Mouse (Mus musculus): ENCODE measurements around the gene Rnf207. TPM values are rescaled to one million over a fixed set of nuclear protein-coding genes. Genes with fewer than 3 reads are reported as not detected.

Gene Rnf207
- polyA plus RNA-seq, 1 experiment from 2014 or later = 1.00 TPM

DNA sequence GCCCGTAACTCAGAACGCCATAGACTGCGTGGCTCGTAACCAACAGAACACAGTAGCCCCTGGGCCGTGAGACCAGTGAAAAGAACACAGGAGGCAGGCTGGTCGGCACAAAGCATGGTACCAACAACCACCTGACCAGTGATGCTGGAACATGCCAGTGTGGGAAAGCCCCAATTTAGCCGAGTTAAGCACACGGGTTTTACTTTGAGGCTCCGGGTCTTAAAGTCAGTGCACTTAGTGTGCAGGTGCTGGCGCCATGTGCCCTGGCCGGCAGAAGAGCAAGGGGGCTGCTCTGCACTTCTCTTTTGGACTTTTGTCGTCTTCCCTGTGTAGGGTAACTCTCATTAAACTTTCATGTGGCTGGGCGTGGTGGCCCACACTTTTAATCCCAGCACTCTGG, 48.8 kb downstream of the Rnf207 start:
- Histone ChIP-seq H3K9ac (replicated peaks; ENCODE audit: low read depth, low read length) (no peak overlapping the region), H3K27me3 (ENCODE audit: control insufficient read depth, insufficient read depth, low read length) (no peaks in the 10 kb centered on the region), H3K4me1 (ENCODE audit: control insufficient read depth, insufficient read depth, low read length) (peaks cover 30% of the 10 kb centered on the region), H3K36me3 (ENCODE audit: control insufficient read depth, insufficient read depth, low read length) (no peaks in the 10 kb centered on the region), H3K4me3 (ENCODE audit: low read depth, low read length) (no peak overlapping the region), H3K27ac (ENCODE audit: low read length) (no peak overlapping the region), H3K9me3 (ENCODE audit: control insufficient read depth, low read depth, low read length) (no peaks in the 10 kb centered on the region), H3K4me2 (replicated peaks; ENCODE audit: low read depth, low read length) (no peak overlapping the region)
- no peak for ATAC-seq (ENCODE audit: insufficient number of reproducible peaks, insufficient read depth, low FRiP score, low read depth)
- 85% methylated on average over 13 of the region's 13 CpGs for WGBS

GRCm38 (mm10) chr4:152267748-152268369, 50.9 kb downstream of the Rnf207 start:
- 59% methylated on average over 13 of the region's 13 CpGs for WGBS
- Histone ChIP-seq H3K9ac (replicated peaks; ENCODE audit: low read depth, low read length) (no peak overlapping the region), H3K4me1 (ENCODE audit: control insufficient read depth, insufficient read depth, low read length) (peaks cover 27% of the 10 kb centered on the region; the same call in 1 of the 2 replicates), H3K27ac (ENCODE audit: low read length) (no peak overlapping the region), H3K4me2 (replicated peaks; ENCODE audit: low read depth, low read length) (no peak overlapping the region), H3K36me3 (ENCODE audit: control insufficient read depth, insufficient read depth, low read length) (no peaks in the 10 kb centered on the region), H3K27me3 (ENCODE audit: control insufficient read depth, insufficient read depth, low read length) (no peaks in the 10 kb centered on the region), H3K9me3 (ENCODE audit: control insufficient read depth, low read depth, low read length) (no peaks in the 10 kb centered on the region), H3K4me3 (ENCODE audit: low read depth, low read length) (no peak overlapping the region)
- no peak for ATAC-seq (ENCODE audit: insufficient number of reproducible peaks, insufficient read depth, low FRiP score, low read depth)

DNA sequence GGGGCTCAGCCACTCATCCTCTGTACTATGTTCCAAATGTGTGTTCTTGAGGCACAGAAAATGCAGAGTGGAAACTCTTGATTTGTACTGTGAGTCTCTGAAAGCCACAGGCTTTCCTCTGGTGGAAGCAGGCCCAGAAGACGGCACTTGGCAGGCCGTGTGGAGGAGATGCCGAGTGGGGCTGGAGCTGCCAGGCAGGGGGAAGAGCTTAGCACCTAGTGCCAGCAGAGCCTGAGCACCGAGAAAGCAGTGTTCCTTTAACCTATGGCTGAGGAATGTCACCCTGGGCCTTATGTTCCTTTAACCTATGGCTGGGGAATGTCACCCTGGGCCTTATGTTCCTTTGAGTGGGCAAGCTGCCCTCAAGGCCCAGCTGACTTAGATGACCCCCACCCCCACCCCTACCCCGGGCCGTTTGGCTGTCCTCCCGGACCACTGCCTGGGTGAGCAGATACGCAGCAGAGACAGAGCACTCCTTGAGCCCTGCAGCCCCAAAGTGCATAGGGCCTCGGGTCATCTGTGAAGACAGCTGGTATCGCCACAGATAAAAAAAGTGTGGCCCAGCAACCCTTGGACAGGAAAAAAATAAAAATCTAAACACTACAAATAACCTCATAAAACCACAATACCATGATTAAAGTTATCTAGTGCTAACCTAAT, 52.4 kb downstream of the Rnf207 start:
- Histone ChIP-seq H3K36me3 (ENCODE audit: control insufficient read depth, insufficient read depth, low read length) (no peaks in the 10 kb centered on the region), H3K9me3 (ENCODE audit: control insufficient read depth, low read depth, low read length) (no peaks in the 10 kb centered on the region), H3K4me3 (ENCODE audit: low read depth, low read length) (no peak overlapping the region), H3K9ac (replicated peaks; ENCODE audit: low read depth, low read length) (no peak overlapping the region), H3K27me3 (ENCODE audit: control insufficient read depth, insufficient read depth, low read length) (no peaks in the 10 kb centered on the region), H3K4me2 (replicated peaks; ENCODE audit: low read depth, low read length) (no peak overlapping the region), H3K4me1 (ENCODE audit: control insufficient read depth, insufficient read depth, low read length) (peaks cover 14% of the 10 kb centered on the region; the same call in 1 of the 2 replicates), H3K27ac (ENCODE audit: low read length) (no peak overlapping the region)
- WGBS = 46% methylated on average over 10 of the region's 10 CpGs
- ATAC-seq (ENCODE audit: insufficient number of reproducible peaks, insufficient read depth, low FRiP score, low read depth) = no peak

GRCm38 (mm10) chr4:152265791-152266190, 53.0 kb downstream of the Rnf207 start:
- Histone ChIP-seq H3K9ac (replicated peaks; ENCODE audit: low read depth, low read length) (no peak overlapping the region), H3K4me1 (ENCODE audit: control insufficient read depth, insufficient read depth, low read length) (peaks cover 11% of the 10 kb centered on the region; the same call in 1 of the 2 replicates), H3K4me3 (ENCODE audit: low read depth, low read length) (no peak overlapping the region), H3K36me3 (ENCODE audit: control insufficient read depth, insufficient read depth, low read length) (no peaks in the 10 kb centered on the region), H3K9me3 (ENCODE audit: control insufficient read depth, low read depth, low read length) (no peaks in the 10 kb centered on the region), H3K27me3 (ENCODE audit: control insufficient read depth, insufficient read depth, low read length) (no peaks in the 10 kb centered on the region), H3K4me2 (replicated peaks; ENCODE audit: low read depth, low read length) (no peak overlapping the region), H3K27ac (ENCODE audit: low read length) (no peak overlapping the region)
- WGBS = 55% methylated on average over 5 of the region's 5 CpGs
- no peak for ATAC-seq (ENCODE audit: insufficient number of reproducible peaks, insufficient read depth, low FRiP score, low read depth)

DNA sequence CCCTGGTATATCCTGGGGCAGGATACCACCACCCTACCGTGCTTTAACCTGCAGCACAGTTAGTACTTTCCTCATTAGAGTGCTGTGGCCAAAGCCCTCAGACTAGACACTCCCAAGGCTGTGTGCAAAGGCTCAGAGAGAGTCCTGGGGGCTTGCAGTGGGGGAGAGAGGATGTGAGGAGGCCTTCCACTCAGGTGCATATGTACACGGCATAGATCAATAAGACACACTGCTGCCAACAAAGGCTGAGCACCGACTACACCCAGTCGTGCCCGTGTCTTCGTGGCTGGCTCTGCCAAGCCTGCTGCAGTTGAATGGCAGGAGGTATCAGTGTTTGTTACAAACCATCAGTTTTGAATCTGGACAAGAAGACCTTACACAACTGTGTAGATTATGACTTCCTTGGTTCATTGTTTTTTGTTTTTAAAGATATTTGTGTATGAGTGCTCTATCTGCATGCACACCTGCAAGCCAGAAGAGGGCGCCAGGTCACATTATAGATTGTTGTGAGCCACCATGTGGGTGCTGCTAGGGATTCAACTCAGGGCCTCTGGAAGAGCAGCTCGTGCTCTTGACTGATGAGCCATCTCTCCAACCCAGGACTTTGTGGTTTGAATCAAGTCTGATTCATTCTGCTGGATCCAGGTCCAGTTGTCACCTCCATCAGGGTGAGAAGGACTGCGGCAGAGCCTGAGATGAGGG, 53.8 kb downstream of the Rnf207 start:
- no peak for ATAC-seq (ENCODE audit: insufficient number of reproducible peaks, insufficient read depth, low FRiP score, low read depth)
- Histone ChIP-seq H3K9me3 (ENCODE audit: control insufficient read depth, low read depth, low read length) (no peaks in the 10 kb centered on the region), H3K4me2 (replicated peaks; ENCODE audit: low read depth, low read length) (no peak overlapping the region), H3K9ac (replicated peaks; ENCODE audit: low read depth, low read length) (no peak overlapping the region), H3K27ac (ENCODE audit: low read length) (no peak overlapping the region), H3K27me3 (ENCODE audit: control insufficient read depth, insufficient read depth, low read length) (no peaks in the 10 kb centered on the region), H3K4me3 (ENCODE audit: low read depth, low read length) (no peak overlapping the region), H3K36me3 (ENCODE audit: control insufficient read depth, insufficient read depth, low read length) (no peaks in the 10 kb centered on the region), H3K4me1 (ENCODE audit: control insufficient read depth, insufficient read depth, low read length) (peaks cover 11% of the 10 kb centered on the region; the same call in 1 of the 2 replicates)
- 89% methylated on average over 9 of the region's 9 CpGs for WGBS

GRCm38 (mm10) chr4:152264177-152264530, 54.6 kb downstream of the Rnf207 start:
- no peaks in the 10 kb centered on the region; the same call in 1 of the 2 replicates for H3K36me3 ChIP-seq (ENCODE audit: control insufficient read depth, insufficient read depth, low read length)
- H3K4me1 ChIP-seq (ENCODE audit: control insufficient read depth, insufficient read depth, low read length) = peaks cover 11% of the 10 kb centered on the region; the same call in 1 of the 2 replicates
- 53% methylated on average over 4 of the region's 4 CpGs for WGBS
- H3K9ac ChIP-seq (replicated peaks; ENCODE audit: low read depth, low read length) = no peak overlapping the region
- no peaks in the 10 kb centered on the region for H3K9me3 ChIP-seq (ENCODE audit: control insufficient read depth, low read depth, low read length)
- no peak for ATAC-seq (ENCODE audit: insufficient number of reproducible peaks, insufficient read depth, low FRiP score, low read depth)
- no peaks in the 10 kb centered on the region for H3K27me3 ChIP-seq (ENCODE audit: control insufficient read depth, insufficient read depth, low read length)
- no peak overlapping the region for H3K27ac ChIP-seq (ENCODE audit: low read length)
- H3K4me2 ChIP-seq (replicated peaks; ENCODE audit: low read depth, low read length) = no peak overlapping the region
- no peak overlapping the region for H3K4me3 ChIP-seq (ENCODE audit: low read depth, low read length)

DNA sequence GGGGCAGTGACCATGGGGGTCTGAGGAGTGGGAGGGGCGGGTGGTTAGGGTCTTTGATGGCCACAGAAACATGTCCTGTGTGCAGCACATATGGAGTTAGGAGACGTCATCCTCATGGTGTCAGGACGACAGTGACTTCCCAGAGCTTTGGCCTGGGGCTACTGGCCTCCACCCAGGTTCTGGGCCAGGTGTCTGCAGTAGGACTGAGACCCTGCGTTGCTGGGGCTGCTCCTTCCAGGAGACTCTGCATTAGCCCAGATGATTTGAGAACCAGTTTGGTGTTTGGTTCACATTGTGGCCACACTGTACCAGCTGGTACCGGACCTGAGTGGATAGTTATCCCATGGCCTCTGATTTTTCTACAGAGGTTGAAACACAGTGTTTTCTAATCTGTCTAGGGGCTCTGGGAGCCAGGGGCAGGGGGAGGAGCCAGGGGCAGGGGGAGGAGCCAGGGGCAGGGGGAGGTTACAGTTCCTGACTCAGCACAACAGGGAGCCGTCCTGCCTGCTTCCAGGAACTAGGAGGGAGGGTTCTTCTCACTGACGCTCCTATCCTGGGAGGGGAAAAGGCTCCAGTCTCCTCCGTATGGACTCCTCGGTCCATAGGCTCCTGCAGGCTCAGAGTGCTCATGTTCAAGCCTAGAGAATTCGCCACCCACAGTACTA, 55.1 kb downstream of the Rnf207 start:
- H3K4me3 ChIP-seq (ENCODE audit: low read depth, low read length) = no peak overlapping the region
- peak; percentile 68 for ATAC-seq (ENCODE audit: insufficient number of reproducible peaks, insufficient read depth, low FRiP score, low read depth)
- H3K27ac ChIP-seq (ENCODE audit: low read length) = no peak overlapping the region
- no peaks in the 10 kb centered on the region; the same call in 1 of the 2 replicates for H3K36me3 ChIP-seq (ENCODE audit: control insufficient read depth, insufficient read depth, low read length)
- WGBS = 33% methylated on average over 10 of the region's 10 CpGs
- no peaks in the 10 kb centered on the region for H3K27me3 ChIP-seq (ENCODE audit: control insufficient read depth, insufficient read depth, low read length)
- peaks cover 11% of the 10 kb centered on the region; the same call in 1 of the 2 replicates for H3K4me1 ChIP-seq (ENCODE audit: control insufficient read depth, insufficient read depth, low read length)
- no peak overlapping the region for H3K4me2 ChIP-seq (replicated peaks; ENCODE audit: low read depth, low read length)
- H3K9me3 ChIP-seq (ENCODE audit: control insufficient read depth, low read depth, low read length) = no peaks in the 10 kb centered on the region
- H3K9ac ChIP-seq (replicated peaks; ENCODE audit: low read depth, low read length) = no peak overlapping the region; the same call in 1 of the 2 replicates

- WGBS = 61% methylated on average over 9 of the region's 9 CpGs
- no peaks in the 10 kb centered on the region for H3K9me3 ChIP-seq (ENCODE audit: control insufficient read depth, low read depth, low read length)
- no peaks in the 10 kb centered on the region for H3K27me3 ChIP-seq (ENCODE audit: control insufficient read depth, insufficient read depth, low read length)
- no peaks in the 10 kb centered on the region; the same call in 1 of the 2 replicates for H3K36me3 ChIP-seq (ENCODE audit: control insufficient read depth, insufficient read depth, low read length)
- no peak overlapping the region for H3K27ac ChIP-seq (ENCODE audit: low read length)
- H3K9ac ChIP-seq (replicated peaks; ENCODE audit: low read depth, low read length) = no peak overlapping the region; the same call in 1 of the 2 replicates
- peaks cover 11% of the 10 kb centered on the region; the same call in 1 of the 2 replicates for H3K4me1 ChIP-seq (ENCODE audit: control insufficient read depth, insufficient read depth, low read length)
- ATAC-seq (ENCODE audit: insufficient number of reproducible peaks, insufficient read depth, low FRiP score, low read depth) = no peak
- H3K4me2 ChIP-seq (replicated peaks; ENCODE audit: low read depth, low read length) = no peak overlapping the region
- H3K4me3 ChIP-seq (ENCODE audit: low read depth, low read length) = no peak overlapping the region
Measured at GRCm38 (mm10) chr4:152263089-152263488, 55.7 kb downstream of the Rnf207 start.
